Mouse (Mus musculus) thymus, adult 18-20 months (tissue): ENCODE results near the gene Edil3.
"Not testable (repeated sequence)": the region's sequence is repeated elsewhere in the genome, so short reads cannot be mapped to it uniquely, and the experiment has no call there.

Source experiments
- DNase-seq, 2 experiments: peaks; one replicate each; pipeline ENCODE4 v3.0.0; 2022; ENCODE audit warnings: mixed read lengths in 2 of 2

Gene Edil3

GRCm38 (mm10) chr13:89007696-89008427, 186.6 kb downstream of the Edil3 start:
- DNase-seq = no peak

GRCm38 (mm10) chr13:89012500-89012899, 191.2 kb downstream of the Edil3 start:
- no peak for DNase-seq

- no peak for DNase-seq
These were observed 208.7 kb downstream of the Edil3 start for GRCm38 (mm10) chr13:89029817-89030539.

- no peak for DNase-seq
These were observed 214.4 kb downstream of the Edil3 start for GRCm38 (mm10) chr13:89035711-89036110.

GRCm38 (mm10) chr13:89041495-89041894, 220.2 kb downstream of the Edil3 start:
- no peak for DNase-seq

- DNase-seq = not testable (repeated sequence)
These were observed 248.9 kb downstream of the Edil3 start for GRCm38 (mm10) chr13:89070132-89070531.

GRCm38 (mm10) chr13:89076212-89076611, 254.9 kb downstream of the Edil3 start:
- DNase-seq = no peak

- no peak for DNase-seq
These were observed 284.6 kb downstream of the Edil3 start for GRCm38 (mm10) chr13:89105889-89106288.

GRCm38 (mm10) chr13:89117551-89117950, 296.3 kb downstream of the Edil3 start:
- DNase-seq = no peak

- no peak for DNase-seq
These were observed 298.5 kb downstream of the Edil3 start for GRCm38 (mm10) chr13:89119809-89120208.

GRCm38 (mm10) chr13:89122511-89123253, 301.4 kb downstream of the Edil3 start:
- no peak for DNase-seq

GRCm38 (mm10) chr13:89123396-89123795, 302.1 kb downstream of the Edil3 start:
- DNase-seq = no peak

- DNase-seq = no peak
These were observed 324.8 kb downstream of the Edil3 start for GRCm38 (mm10) chr13:89146056-89146547.

GRCm38 (mm10) chr13:89151878-89152277, 330.6 kb downstream of the Edil3 start:
- DNase-seq = no peak

GRCm38 (mm10) chr13:89167960-89168359, 346.7 kb downstream of the Edil3 start:
- DNase-seq = no peak

- no peak for DNase-seq
These were observed 348.8 kb downstream of the Edil3 start for GRCm38 (mm10) chr13:89170040-89170439.

GRCm38 (mm10) chr13:89175154-89175553, 353.9 kb downstream of the Edil3 start:
- no peak for DNase-seq

GRCm38 (mm10) chr13:89189051-89189450, 367.8 kb downstream of the Edil3 start:
- DNase-seq = no peak

GRCm38 (mm10) chr13:89197019-89197418, 375.7 kb downstream of the Edil3 start:
- DNase-seq = no peak

GRCm38 (mm10) chr13:89199275-89199674, 378.0 kb downstream of the Edil3 start:
- no peak for DNase-seq

- no peak for DNase-seq
These were observed 416.8 kb downstream of the Edil3 start for GRCm38 (mm10) chr13:89238104-89238503.

- no peak for DNase-seq
These were observed 432.8 kb downstream of the Edil3 start for GRCm38 (mm10) chr13:89253990-89254642.

GRCm38 (mm10) chr13:89256906-89257305, 435.6 kb downstream of the Edil3 start:
- DNase-seq = no peak
